Mouse (Mus musculus) liver, embryonic 12.5 days (tissue): Measurements from ENCODE around the gene Iqgap2. TPM values are rescaled to one million over a fixed set of nuclear protein-coding genes. Genes with fewer than 3 reads are reported as not detected.
A peak's percentile ranks its signal among the peaks of the same experiment; 100 is the strongest.

ENCODE experiments used
- ATAC-seq: fragments of 200-750 bp; cut with Nextera tagmentation; 2 replicates; pipeline ENCODE4 v1.8.0; 2017; ENCODE audit warnings: moderate number of reproducible peaks, mild to moderate bottlenecking, moderate library complexity
- H3K27ac ChIP-seq: fragments of 300-500 bp; sonication (generic); 2 replicates; pipeline ENCODE4 v1.5.1; 2016; ENCODE audit warnings: mild to moderate bottlenecking
- H3K27me3 ChIP-seq: fragments of 300-500 bp; sonication (generic); replicated peaks from 2 replicates; pipeline ENCODE4 v1.6.1; 2016; ENCODE audit warnings: mild to moderate bottlenecking, moderate library complexity
- H3K36me3 ChIP-seq: fragments of 300-500 bp; sonication (generic); 2 replicates; pipeline ENCODE4 v1.6.1; 2016; ENCODE audit warnings: mild to moderate bottlenecking, moderate library complexity
- H3K4me1 ChIP-seq: fragments of 300-500 bp; sonication (generic); 2 replicates; pipeline ENCODE4 v1.6.1; 2016
- H3K4me2 ChIP-seq: fragments of 300-500 bp; sonication (generic); 2 replicates; pipeline ENCODE4 v1.6.1; 2016; ENCODE audit warnings: mild to moderate bottlenecking, moderate library complexity
- H3K4me3 ChIP-seq: fragments of 300-500 bp; sonication (generic); 2 replicates; pipeline ENCODE4 v1.5.1; 2016; ENCODE audit warnings: mild to moderate bottlenecking, moderate library complexity
- H3K9ac ChIP-seq: fragments of 300-500 bp; sonication (generic); 2 replicates; pipeline ENCODE4 v1.6.1; 2016; ENCODE audit warnings: mild to moderate bottlenecking, moderate library complexity
- H3K9me3 ChIP-seq: fragments of 300-500 bp; sonication (generic); replicated peaks from 2 replicates; pipeline ENCODE4 v1.6.1; 2016; ENCODE audit warnings: mild to moderate bottlenecking, moderate library complexity
- WGBS: fragments of 180-500 bp; shearing (Covaris S2); methylation state at CpG from one replicate; pipeline ENCODE4 v1.1.7; 2016; ENCODE audit not compliant: insufficient replicate concordance; 5-methylcytosine and 5-hydroxymethylcytosine counted together
- polyA plus RNA-seq: library from polyadenylated mRNA; unstranded; fragments of >200 nt; fragmentation: Nextera tagmentation; extraction: Ambion mirVana; gene quantifications from 2 replicates; pipeline ENCODE4 v1.2.1, GENCODE M21; 2016

Gene Iqgap2
- polyA plus RNA-seq, 1 experiment from 2014 or later: 14.7 TPM

DNA sequence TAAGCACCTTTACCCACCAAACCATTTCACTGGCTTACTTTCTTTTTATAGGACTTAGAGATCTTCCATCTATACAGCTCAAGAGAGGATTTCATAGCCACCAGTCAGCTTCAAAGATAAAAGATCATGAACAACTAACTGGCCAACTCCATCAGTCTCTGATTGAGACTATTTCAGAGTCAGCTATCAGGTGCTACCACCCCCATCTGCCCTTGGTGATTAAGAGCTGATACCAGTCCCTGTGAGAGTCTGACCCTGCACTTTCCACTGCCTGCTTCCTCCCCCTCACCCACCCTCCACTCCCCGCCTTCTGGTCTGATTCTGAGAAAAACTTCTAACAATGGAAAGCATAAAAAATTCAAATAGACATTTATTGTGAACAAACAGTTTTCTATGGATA is 203.1 kb downstream of the Iqgap2 start:
- H3K4me1 ChIP-seq: peaks cover 74% of the 10 kb centered on the region
- H3K9ac ChIP-seq: peak overlapping the region; percentile 58

DNA sequence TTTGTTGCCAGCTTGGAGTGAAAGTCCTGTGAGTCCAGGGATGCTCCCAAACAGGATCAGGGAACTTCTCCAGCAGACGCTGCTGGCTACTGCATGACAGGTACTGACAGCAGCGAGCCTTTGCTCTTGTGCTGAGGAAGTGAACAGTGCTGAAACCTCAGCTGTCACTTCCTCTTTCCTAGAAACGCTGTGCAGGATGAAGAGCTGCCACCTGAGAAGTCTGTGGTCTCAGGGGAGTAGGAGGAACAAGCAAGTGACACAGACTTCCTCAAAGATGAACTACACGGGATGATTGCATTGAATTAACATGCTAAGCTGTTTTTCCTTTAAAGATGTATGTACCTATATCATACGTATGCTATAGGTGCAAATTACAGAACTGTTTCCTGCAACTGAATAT is 206.0 kb downstream of the Iqgap2 start:
- Histone ChIP-seq H3K27ac (peak overlapping the region; percentile 10; the same call in 1 of the 2 replicates), H3K4me1 (peaks cover 74% of the 10 kb centered on the region), H3K4me2 (no peak overlapping the region), H3K27me3 (no peaks in the 10 kb centered on the region), H3K4me3 (no peak overlapping the region), H3K36me3 (peaks cover 22% of the 10 kb centered on the region), H3K9me3 (no peaks in the 10 kb centered on the region), H3K9ac (no peak overlapping the region)
- ATAC-seq: no peak
- 35% methylated on average over 5 of the region's 5 CpGs for WGBS

More for the DNA sequence above, 203.1 kb downstream of the Iqgap2 start:
- Histone ChIP-seq H3K4me2 (peak overlapping the region; percentile 46), H3K36me3 (peaks cover 8% of the 10 kb centered on the region), H3K27ac (peak overlapping the region; percentile 82), H3K9me3 (no peaks in the 10 kb centered on the region), H3K27me3 (no peaks in the 10 kb centered on the region), H3K4me3 (no peak overlapping the region)
- WGBS: 20% methylated on average over 1 of the region's 1 CpGs
- peak; percentile 99 for ATAC-seq

DNA sequence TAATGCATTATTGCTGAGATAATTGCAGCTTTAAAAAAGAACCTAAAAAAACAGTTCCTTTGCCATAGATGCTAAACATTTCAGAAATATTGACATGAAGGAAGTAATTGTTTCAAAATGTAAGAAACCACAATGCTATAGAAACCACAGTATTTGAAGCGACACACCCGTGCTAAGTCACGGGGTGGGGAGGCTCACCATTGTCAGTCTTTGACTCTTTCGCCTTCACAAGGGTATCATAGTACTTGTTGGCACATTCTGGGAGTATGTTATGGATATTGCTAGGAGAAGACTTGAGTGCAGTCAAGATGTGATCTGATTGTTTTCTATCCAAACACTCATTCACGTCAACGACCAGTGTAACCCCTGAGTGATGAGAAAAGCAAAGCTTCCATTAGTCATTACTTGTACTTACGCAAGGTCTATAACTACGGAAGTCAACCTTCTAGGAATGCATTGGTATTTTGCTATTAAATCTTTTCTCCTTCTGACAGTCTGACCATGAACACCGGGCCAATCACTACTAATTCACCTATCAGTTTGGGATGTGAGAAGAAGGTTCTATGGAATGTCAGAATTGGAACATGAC is 207.0 kb downstream of the Iqgap2 start:
- 80% methylated on average over 9 of the region's 9 CpGs for WGBS
- Histone ChIP-seq H3K9ac (no peak overlapping the region), H3K4me1 (peaks cover 79% of the 10 kb centered on the region), H3K27me3 (no peaks in the 10 kb centered on the region), H3K4me3 (no peak overlapping the region), H3K9me3 (no peaks in the 10 kb centered on the region), H3K27ac (no peak overlapping the region), H3K36me3 (peaks cover 22% of the 10 kb centered on the region), H3K4me2 (no peak overlapping the region)
- ATAC-seq: no peak

DNA sequence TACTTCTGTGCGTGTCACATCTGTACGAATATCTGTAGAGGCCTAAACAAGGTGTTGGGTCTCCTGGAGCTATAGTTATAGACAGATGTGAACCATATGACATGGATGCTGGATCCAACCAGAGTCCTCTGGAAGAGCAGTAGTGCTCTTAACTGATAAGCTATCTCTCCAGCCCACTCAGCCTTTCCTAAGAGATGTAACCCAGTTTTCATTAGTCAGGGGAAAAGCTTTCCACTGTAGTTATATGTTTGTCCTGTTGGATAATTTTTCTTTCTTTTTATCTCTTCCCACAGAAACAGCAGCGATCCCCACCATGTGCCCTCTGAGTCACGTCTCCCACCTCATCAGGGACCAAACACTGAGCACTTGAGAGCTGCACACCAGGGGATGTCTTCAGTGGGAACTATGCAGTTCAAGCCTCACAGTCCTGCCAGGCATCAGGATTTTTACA is 212.2 kb downstream of the Iqgap2 start:
- Histone ChIP-seq H3K4me3 (0 out of 2 replicates have a peak overlapping the region, but pooled peaks have one; percentile 11), H3K36me3 (peaks cover 18% of the 10 kb centered on the region), H3K9ac (peak overlapping the region; percentile 63), H3K4me1 (peaks cover 62% of the 10 kb centered on the region), H3K27ac (peak overlapping the region; percentile 98), H3K9me3 (no peaks in the 10 kb centered on the region), H3K4me2 (peak overlapping the region; percentile 48), H3K27me3 (no peaks in the 10 kb centered on the region)
- peak; percentile 98 for ATAC-seq
- WGBS: 23% methylated on average over 4 of the region's 4 CpGs

DNA sequence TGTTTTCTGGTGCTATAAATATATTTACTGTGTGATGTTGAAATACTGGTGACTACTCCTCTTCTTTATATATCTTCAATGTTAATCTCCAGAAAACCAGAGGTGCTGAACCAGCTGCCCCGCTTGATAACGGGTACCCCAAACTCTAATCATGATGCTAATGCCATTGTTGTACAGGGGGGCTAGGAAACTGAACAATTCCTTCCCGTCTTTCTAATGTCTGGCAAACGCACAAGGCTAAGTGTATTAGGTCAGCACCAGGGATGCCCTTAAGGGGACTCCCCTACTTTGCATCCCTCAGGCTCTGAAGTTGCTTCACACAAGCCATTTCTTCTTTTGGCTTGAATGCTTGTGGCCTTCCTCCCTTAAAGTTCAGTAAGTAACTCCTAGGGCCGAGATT is 212.6 kb downstream of the Iqgap2 start:
- H3K9ac ChIP-seq: peak overlapping the region; percentile 47
- 49% methylated on average over 5 of the region's 5 CpGs for WGBS

DNA sequence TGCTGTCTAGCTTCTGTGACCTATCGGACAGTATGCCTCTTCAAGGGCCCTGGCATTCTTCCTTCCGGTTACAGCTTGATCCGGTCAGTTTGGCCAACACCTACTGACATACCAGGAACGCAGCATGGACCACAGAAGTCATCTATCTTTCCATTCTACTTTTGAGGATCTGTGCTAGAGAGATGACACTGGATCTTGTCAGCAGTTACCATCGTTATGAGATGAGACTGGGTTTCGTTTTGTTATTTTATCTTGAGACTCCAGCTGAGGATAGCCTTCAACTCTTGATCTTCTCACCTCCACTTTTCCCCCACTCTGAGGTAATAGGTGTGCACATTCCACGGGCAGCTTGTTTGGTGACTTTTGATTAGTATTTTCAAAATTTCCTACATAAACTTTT is 219.3 kb downstream of the Iqgap2 start:
- Histone ChIP-seq H3K36me3 (peaks cover 34% of the 10 kb centered on the region), H3K27ac (peak overlapping the region; percentile 97), H3K9ac (peak overlapping the region; percentile 62), H3K9me3 (no peaks in the 10 kb centered on the region; the same call in 1 of the 2 replicates), H3K4me3 (peak overlapping the region; percentile 49), H3K27me3 (no peaks in the 10 kb centered on the region), H3K4me2 (peak overlapping the region; percentile 69), H3K4me1 (peaks cover 66% of the 10 kb centered on the region)
- ATAC-seq: peak; percentile 14; the same call in 1 of the 2 replicates
- 35% methylated on average over 7 of the region's 7 CpGs for WGBS

More for the DNA sequence above, 212.6 kb downstream of the Iqgap2 start:
- Histone ChIP-seq H3K4me1 (peaks cover 63% of the 10 kb centered on the region), H3K4me2 (peak overlapping the region; percentile 48), H3K9me3 (no peaks in the 10 kb centered on the region), H3K27me3 (no peaks in the 10 kb centered on the region), H3K36me3 (peaks cover 16% of the 10 kb centered on the region), H3K4me3 (no peak overlapping the region), H3K27ac (peak overlapping the region; percentile 98)
- peak; percentile 69 for ATAC-seq

DNA sequence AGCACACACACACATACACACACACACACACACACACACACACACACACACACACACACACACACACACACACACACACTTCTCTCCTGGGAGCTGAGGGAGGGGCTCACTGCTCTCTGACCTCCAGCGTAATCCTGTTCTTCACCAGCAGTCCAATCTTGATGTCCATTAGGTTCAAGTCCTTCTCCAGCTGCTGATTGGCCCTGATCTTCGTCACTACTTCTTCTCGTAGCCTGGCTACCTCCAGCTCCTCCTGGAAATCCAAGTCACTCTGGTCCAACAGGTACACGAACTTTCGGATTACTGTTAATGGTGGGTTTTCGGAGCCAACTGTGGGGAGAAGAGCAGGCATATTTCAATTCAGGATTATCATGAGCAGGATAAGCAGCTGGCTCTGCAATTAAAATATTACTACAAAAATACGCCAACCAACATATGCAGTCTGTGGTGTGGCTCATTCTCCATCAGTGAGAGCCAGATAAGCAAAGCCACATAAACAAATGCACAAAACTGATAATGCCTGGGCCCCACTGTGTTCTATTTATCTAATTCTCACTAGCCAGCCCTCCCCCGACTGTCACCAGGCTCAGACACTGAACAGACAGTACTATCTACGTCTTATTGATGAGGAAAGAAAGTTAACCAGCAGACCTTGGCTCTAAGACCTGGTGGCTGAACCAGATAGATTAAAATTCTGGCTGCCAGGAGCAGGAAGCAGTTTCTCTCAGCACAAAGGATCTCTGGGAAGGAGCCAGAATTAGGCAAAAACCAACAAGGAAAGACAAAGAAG is 220.4 kb downstream of the Iqgap2 start:
- H3K9ac ChIP-seq: peak overlapping the region; percentile 62

DNA sequence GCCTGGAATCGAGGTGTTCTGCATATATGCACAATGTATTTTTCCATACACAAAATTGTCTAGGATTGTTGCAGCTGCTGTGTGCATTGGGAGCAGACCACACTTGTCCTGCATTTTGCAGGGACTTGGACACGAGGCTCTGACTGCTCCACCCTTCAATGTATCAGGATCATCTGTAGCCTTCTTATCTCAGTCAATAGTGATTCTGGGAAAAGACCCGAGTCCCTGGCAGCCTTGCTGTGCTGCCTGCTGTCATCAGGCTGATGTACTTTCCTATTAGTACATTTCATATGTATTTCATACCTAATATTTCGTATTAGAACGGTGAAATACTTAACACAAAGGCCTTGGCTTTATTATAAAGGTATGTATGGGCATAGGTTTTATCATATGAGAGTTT is 221.2 kb downstream of the Iqgap2 start:
- peak overlapping the region; percentile 62 for H3K9ac ChIP-seq
- peak; percentile 43 for ATAC-seq
- no peaks in the 10 kb centered on the region for H3K27me3 ChIP-seq
- peaks cover 74% of the 10 kb centered on the region for H3K4me1 ChIP-seq
- 59% methylated on average over 5 of the region's 5 CpGs for WGBS
- H3K27ac ChIP-seq: peak overlapping the region; percentile 97
- peak overlapping the region; percentile 69 for H3K4me2 ChIP-seq
- peaks cover 53% of the 10 kb centered on the region for H3K36me3 ChIP-seq
- no peaks in the 10 kb centered on the region; the same call in 1 of the 2 replicates for H3K9me3 ChIP-seq
- peak overlapping the region; percentile 49 for H3K4me3 ChIP-seq

More for the DNA sequence above, 220.4 kb downstream of the Iqgap2 start:
- Histone ChIP-seq H3K4me2 (peak overlapping the region; percentile 69), H3K9me3 (no peaks in the 10 kb centered on the region; the same call in 1 of the 2 replicates), H3K27me3 (no peaks in the 10 kb centered on the region), H3K36me3 (peaks cover 45% of the 10 kb centered on the region), H3K4me1 (peaks cover 71% of the 10 kb centered on the region), H3K4me3 (peak overlapping the region; percentile 49), H3K27ac (peak overlapping the region; percentile 97)
- peak; percentile 95 for ATAC-seq
- WGBS: 16% methylated on average over 9 of the region's 9 CpGs

DNA sequence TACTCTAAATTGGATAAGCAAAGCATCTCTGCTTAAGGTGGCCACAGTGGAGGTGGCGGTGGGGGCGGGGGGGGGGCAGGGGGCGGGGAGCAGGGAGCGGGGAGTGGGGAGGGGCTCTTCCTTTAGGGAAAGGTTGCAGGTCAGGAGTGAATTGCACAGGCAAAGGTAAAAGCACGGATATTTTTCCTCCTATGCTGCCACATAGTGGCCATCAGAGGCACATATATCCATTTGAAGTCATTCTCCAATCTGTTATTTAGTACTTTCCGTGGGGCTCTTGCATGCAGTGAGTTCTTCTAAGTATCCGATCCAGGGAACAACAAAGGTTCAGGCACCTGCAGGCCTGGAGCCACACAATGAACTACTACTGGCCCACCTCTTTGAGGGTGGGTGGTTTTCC is 224.5 kb downstream of the Iqgap2 start:
- 33% methylated on average over 7 of the region's 7 CpGs for WGBS
- no peak for ATAC-seq
- H3K4me1 ChIP-seq: peaks cover 48% of the 10 kb centered on the region
- peak overlapping the region; percentile 10; the same call in 1 of the 2 replicates for H3K27ac ChIP-seq
- no peaks in the 10 kb centered on the region; the same call in 1 of the 2 replicates for H3K9me3 ChIP-seq
- H3K4me2 ChIP-seq: no peak overlapping the region
- no peak overlapping the region for H3K4me3 ChIP-seq
- no peaks in the 10 kb centered on the region for H3K27me3 ChIP-seq
- H3K36me3 ChIP-seq: peaks cover 81% of the 10 kb centered on the region
- no peak overlapping the region for H3K9ac ChIP-seq

DNA sequence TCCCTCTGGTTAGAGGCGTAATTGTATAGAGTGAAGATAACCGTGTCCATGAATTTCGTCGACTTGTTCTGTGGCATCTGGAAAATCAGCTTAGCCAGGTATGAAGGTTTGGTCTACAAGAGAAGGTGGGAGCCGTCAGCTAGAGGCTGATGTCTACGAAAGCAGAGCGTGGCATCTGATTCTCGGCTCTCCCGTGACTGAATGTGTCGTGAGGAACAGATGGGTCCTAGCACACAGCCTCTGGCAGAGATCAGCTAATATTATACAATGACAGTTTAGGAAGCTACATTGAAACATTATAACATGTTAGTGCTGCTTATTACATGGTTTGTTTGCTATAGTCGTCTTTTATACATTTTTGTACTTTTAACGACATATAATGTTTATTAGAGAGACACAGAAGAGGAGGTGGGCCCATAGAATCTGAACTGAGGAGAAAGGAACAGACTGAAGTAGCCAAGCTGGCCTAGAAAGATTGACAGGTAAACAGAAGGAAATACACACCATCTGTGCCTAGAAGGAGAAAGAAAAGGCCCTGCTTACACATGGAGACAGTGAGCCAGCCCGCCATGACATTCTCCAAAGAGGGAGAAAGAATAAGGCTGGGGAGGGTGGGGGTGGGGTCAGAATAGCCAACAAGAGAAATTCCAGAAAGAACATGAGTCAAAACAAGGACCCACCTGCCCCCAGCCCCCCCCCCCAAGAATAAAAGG is 225.9 kb downstream of the Iqgap2 start:
- 86% methylated on average over 13 of the region's 13 CpGs for WGBS
- Histone ChIP-seq H3K9me3 (no peaks in the 10 kb centered on the region; the same call in 1 of the 2 replicates), H3K4me3 (no peak overlapping the region), H3K9ac (no peak overlapping the region), H3K4me2 (no peak overlapping the region), H3K27ac (no peak overlapping the region), H3K27me3 (no peaks in the 10 kb centered on the region), H3K4me1 (peaks cover 33% of the 10 kb centered on the region), H3K36me3 (peaks cover 95% of the 10 kb centered on the region)
- ATAC-seq: no peak

DNA sequence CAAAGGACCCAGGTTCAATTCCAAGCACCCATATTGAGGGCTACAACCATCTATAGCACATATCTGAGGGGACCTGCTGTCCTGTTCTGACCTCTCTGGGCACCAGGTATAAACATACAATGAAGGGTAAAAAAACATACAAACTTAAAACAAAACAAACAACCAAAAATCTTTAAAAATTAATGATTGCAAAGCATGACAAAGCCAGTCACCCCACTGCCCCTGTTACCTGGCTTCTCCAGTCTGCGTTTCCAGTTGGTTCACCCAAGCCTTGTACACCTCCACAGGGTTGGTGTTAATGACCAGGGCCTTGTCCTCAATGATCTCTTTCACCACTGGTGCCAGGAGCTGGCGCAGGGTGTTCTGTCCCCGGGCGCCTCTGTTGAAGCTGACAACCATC is 227.9 kb downstream of the Iqgap2 start:
- ATAC-seq: no peak
- H3K27me3 ChIP-seq: no peaks in the 10 kb centered on the region
- peaks cover 27% of the 10 kb centered on the region for H3K4me1 ChIP-seq
- H3K4me3 ChIP-seq: no peak overlapping the region
- no peak overlapping the region for H3K27ac ChIP-seq
- peaks cover 96% of the 10 kb centered on the region for H3K36me3 ChIP-seq
- 91% methylated on average over 4 of the region's 4 CpGs for WGBS
- H3K4me2 ChIP-seq: no peak overlapping the region
- no peaks in the 10 kb centered on the region for H3K9me3 ChIP-seq
- no peak overlapping the region for H3K9ac ChIP-seq
